Mouse (Mus musculus): ENCODE data around the gene Dynll1.

GRCm38 (mm10) chr5:115330955-115331354, 30.2 kb upstream of the Dynll1 start:
- TF ChIP-seq CTCF (IDR thresholded peaks at IDR 0.05) (no peak), EP300 (IDR thresholded peaks at IDR 0.05; ENCODE audit: insufficient read depth, low read depth, low read length) (no peak)
